Mouse (Mus musculus) bone marrow macrophage, adult 2 months (primary cell): ENCODE measurements around the gene Kcnk1. TPM values are rescaled to one million over a fixed set of nuclear protein-coding genes. Genes with fewer than 3 reads are reported as not detected.

Experiments
- H3K27ac ChIP-seq: 2 replicates; pipeline ENCODE4 v1.5.1; 2012; ENCODE audit warnings: low read depth, low read length; ENCODE audit not compliant: insufficient read depth
- H3K4me1 ChIP-seq: 2 replicates; pipeline ENCODE4 v1.6.1; 2012; ENCODE audit warnings: low read length; ENCODE audit not compliant: control insufficient read depth, insufficient read depth
- H3K4me3 ChIP-seq: 2 replicates; pipeline ENCODE4 v1.5.1; 2012; ENCODE audit warnings: mild to moderate bottlenecking, low read length, moderate library complexity; ENCODE audit not compliant: insufficient read depth
- CTCF ChIP-seq: IDR thresholded peaks from 2 replicates; pipeline ENCODE4 v1.5.1; 2012; ENCODE audit warnings: low read depth, mild to moderate bottlenecking, low read length, moderate library complexity
- POLR2A ChIP-seq: IDR thresholded peaks from 2 replicates; pipeline ENCODE4 v1.6.1; 2012; ENCODE audit warnings: mild to moderate bottlenecking, low read depth, low read length, borderline replicate concordance
- polyA plus RNA-seq: library from polyadenylated mRNA; stranded (reverse); fragments of >200 nt; gene quantifications from 2 replicates; pipeline ENCODE4 v1.2.4, GENCODE M21; 2012; ENCODE audit not compliant: missing spikeins, insufficient read depth, insufficient read length

Gene Kcnk1
- polyA plus RNA-seq, 1 experiment: not detected

DNA sequence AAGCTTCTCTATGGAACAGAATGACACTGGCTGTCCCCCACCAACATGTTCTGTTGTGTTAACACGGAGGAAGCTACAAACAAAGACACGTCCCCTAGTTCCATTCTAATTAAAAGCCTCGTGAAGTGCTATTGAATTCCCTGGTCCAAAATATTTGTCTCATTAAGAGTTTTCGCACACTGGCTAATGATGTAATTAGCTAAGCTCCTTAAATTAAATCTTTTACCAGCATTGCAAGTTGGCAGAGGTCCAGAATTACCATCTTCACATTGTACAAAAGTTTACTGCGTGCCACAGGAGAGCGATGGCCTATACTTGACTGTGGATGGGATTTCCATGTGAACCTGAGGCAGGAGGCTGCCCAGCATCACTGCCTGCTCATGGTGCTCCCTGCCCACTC, 33.2 kb upstream of the Kcnk1 start:
- TF ChIP-seq POLR2A (no peak), CTCF (no peak)

DNA sequence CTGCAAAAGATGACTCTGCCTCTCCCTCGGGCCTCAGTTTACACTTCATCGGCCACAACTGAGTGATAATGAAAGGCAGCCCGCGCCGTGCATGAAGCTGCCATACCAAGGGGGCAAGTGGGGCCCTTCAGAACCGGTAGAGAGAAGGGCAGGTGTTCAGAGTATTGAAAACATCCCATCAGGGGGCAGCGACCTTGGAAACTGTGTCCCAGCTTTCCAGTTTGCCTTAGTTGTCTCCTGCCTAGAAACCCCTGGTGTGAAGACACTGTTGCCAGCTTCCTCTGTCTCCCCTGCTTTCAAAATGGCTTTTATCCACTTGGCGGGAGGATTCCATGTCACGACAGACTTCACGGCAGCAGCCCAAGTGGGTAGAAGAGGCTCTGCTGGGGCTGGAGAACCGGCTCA, 31.2 kb upstream of the Kcnk1 start:
- no peak for TF ChIP-seq POLR2A
- TF ChIP-seq CTCF: no peak
- H3K27ac ChIP-seq: no peak overlapping the region
- no peak overlapping the region for H3K4me3 ChIP-seq
- no peaks in the 10 kb centered on the region for H3K4me1 ChIP-seq

More for the DNA sequence above, 33.2 kb upstream of the Kcnk1 start:
- no peak overlapping the region for H3K4me3 ChIP-seq
- no peaks in the 10 kb centered on the region for H3K4me1 ChIP-seq
- H3K27ac ChIP-seq: no peak overlapping the region

DNA sequence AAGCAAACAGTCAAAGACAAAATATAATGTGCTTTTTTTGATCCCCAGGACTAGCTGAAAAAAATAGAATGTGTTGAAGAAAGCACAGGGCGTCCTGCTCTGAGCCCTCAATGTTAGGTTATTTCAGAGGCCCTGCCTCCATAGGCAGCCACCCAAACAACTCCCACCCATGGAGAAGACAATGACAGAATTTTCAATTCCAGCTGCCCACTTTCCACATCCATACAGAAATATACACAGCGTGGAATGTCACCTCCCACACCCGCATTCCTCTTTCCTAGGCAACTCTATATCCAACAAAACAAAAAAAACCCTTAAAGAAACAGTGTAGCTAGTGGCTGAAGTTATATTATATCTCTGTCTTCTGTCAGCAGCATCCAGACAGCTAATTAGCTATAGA, 23.6 kb upstream of the Kcnk1 start:
- no peak overlapping the region for H3K4me3 ChIP-seq
- no peaks in the 10 kb centered on the region for H3K4me1 ChIP-seq
- TF ChIP-seq POLR2A: no peak
- TF ChIP-seq CTCF: no peak
- H3K27ac ChIP-seq: no peak overlapping the region

DNA sequence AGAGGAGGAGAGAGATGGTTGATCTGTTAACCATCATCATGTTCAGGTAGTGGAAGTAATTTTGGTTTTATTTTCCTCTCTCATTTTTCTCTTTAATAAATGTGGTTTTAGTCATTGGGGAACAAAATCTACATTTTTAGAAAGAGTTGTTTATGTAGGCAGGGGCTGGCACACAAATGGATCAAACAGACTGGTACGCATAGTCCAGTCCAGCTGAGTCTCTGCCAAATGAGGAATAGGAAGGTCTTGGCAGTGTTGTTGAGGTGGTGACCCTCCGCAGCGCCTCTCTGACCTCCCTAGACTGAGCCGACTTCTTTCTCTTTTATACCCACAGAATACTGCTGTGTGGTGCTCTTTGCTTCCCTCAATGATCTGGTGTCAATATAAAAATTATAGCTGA, 19.0 kb upstream of the Kcnk1 start:
- Histone ChIP-seq H3K4me3 (no peak overlapping the region), H3K27ac (no peak overlapping the region), H3K4me1 (no peaks in the 10 kb centered on the region)
- no peak for TF ChIP-seq POLR2A
- TF ChIP-seq CTCF: no peak

DNA sequence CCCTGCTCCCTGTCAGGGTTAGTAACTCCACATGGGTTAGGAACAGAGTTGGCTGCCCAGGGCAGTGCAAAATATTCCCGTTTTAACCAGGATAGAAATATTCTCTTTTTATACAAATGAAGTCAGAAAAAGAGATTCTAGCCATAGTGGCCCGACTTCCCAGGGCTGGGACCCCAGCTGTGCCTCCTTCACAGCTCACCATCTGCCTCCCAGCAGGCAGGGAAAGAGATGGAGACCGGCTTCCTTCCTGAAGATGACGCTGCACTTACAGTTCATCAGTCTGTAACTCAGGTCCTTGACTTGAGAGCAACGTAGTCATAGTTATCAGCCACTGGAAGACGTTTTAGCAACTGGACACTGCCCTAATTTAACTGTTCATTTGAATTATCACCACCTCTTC, 14.1 kb upstream of the Kcnk1 start:
- TF ChIP-seq POLR2A: no peak
- TF ChIP-seq CTCF: no peak
- no peaks in the 10 kb centered on the region for H3K4me1 ChIP-seq
- H3K4me3 ChIP-seq: no peak overlapping the region
- H3K27ac ChIP-seq: no peak overlapping the region

DNA sequence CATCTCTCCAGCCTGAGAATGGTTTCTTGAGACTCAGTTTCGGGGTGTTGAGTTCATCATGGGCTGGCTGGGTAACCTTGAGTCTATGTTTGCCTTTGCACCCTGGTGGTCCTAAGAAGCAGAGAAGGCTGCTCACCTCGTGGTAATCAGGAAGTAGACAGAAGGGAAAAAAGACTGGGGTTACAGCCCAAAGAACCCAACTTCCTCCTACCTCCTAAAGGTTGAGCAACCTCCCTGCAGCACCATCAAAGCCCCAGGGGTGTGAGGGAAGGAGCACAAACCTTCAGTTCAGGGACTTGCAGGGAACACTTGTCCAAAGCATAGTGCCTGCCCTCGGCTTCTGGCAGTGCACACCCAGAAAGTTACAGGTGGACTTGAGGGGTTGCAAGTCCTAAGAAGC, 11.5 kb upstream of the Kcnk1 start:
- H3K27ac ChIP-seq: no peak overlapping the region
- no peaks in the 10 kb centered on the region for H3K4me1 ChIP-seq
- no peak for TF ChIP-seq POLR2A
- no peak for TF ChIP-seq CTCF
- no peak overlapping the region for H3K4me3 ChIP-seq

DNA sequence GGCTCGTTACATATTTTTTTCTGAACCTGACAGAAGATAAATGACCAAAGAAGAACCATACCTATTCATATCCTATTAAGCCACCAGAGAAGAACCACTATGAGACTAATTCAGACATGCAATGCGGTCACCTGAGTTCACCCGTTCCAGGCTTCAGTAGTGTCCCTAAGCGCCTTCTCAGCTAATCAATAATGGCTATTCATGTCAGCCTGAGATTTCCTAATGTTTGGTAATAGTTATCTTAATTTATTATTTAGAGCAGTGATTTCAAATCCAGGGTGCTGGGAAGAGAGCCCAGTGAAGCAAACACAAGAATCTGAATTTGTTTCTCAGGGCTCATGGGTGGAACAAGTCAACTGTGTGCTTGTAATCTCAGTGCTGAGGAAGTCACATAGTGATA, 10.8 kb upstream of the Kcnk1 start:
- no peak overlapping the region for H3K27ac ChIP-seq
- TF ChIP-seq POLR2A: no peak
- no peak for TF ChIP-seq CTCF
- no peaks in the 10 kb centered on the region for H3K4me1 ChIP-seq
- H3K4me3 ChIP-seq: no peak overlapping the region

DNA sequence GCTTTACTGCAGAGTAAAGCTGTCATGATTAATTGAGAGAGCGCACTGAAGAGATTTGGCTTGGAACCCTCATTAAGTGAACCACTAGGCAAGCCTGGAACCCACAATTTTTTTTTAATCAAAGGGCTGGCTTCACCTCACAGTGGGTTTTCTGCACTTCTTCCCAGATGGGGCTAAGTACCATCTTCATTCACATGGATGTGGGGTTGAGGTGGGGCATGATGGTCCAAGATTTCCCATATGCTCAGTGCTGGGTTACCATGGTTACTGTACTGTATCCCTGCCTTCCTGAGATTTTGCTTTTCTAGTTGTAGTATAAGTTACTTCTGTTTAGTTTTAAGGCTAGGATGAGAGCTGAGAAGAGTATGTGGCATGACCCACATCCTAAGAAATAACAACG, 9.6 kb upstream of the Kcnk1 start:
- no peaks in the 10 kb centered on the region for H3K4me1 ChIP-seq
- no peak for TF ChIP-seq POLR2A
- no peak for TF ChIP-seq CTCF
- H3K27ac ChIP-seq: no peak overlapping the region
- H3K4me3 ChIP-seq: no peak overlapping the region

DNA sequence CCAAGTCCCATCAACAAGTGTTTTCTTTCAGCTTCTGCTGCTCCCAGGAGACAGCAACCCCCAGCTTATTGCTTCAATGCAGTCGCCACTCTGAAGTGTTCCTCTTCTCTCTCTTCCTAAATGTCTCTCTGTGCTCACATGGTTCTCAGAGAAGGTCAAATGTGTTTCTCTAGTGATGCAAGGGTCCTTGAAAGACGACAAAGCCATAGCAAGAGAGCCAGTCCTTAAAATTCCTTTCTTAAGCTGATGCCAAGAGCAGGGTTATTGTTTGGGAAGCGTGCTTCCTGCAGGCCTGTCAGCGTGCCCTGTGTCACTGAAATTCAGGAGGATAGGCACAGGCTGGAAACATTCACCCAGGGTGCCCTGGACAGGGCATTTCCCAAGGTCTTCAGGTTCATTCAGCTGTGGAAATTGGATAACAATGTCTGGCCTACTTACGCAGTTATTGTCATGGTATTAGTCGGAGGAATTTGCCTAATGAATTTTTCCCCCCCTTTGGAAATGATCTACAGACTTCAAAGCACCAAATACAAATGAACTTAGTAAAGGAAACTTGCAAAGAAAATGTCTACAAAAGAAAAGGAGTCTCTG, 7.9 kb upstream of the Kcnk1 start:
- Histone ChIP-seq H3K4me1 (no peaks in the 10 kb centered on the region), H3K27ac (no peak overlapping the region)

DNA sequence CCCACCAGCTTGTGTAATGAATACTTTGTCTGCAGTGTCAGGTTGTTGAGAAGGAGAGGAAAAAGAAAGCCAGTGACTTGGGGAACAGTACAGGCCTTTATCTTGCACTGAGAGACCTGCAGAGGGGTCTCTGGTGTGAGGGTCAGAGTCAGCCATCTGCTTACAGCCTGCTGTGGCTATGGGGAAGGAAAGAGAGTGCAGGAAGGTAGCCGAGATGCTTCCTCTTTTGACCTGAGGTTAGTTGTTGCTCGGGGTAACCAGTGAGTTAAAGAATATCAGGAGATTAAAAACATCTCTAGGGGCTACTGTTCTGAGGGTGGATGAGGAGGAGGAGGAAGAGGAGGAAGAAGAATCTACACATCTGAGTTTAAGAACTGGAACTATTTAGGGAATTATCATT, 7.0 kb upstream of the Kcnk1 start:
- H3K4me1 ChIP-seq: no peaks in the 10 kb centered on the region
- no peak for TF ChIP-seq POLR2A
- no peak for TF ChIP-seq CTCF
- no peak overlapping the region for H3K4me3 ChIP-seq
- no peak overlapping the region for H3K27ac ChIP-seq

More for the DNA sequence above, 7.9 kb upstream of the Kcnk1 start:
- TF ChIP-seq CTCF (no peak), POLR2A (no peak)
- H3K4me3 ChIP-seq: no peak overlapping the region

DNA sequence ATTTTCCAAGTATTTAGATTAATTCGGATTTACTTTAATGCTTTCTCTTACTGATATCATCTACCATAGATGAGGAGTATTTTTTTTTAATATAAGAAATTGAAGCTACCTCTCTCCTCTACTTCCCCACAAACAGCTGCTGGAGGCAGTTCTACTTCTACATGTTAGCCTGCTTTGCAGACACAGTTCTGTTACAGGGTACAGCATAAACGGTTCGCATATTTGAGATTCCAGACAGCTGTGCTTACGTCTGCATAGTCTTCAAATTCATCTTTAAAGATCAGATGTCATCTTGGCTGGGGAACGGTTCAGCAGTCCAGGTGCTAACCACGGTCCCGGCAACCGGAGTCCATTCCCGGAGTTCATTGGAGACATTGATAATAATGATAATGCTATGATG, 1.3 kb upstream of the Kcnk1 start:
- TF ChIP-seq CTCF: no peak
- no peak for TF ChIP-seq POLR2A
- Histone ChIP-seq H3K4me1 (no peaks in the 10 kb centered on the region), H3K27ac (no peak overlapping the region), H3K4me3 (no peak overlapping the region)
